Mouse (Mus musculus) midbrain, embryonic 14.5 days (tissue): ENCODE data around the gene Scrn2. TPM values are rescaled to one million over a fixed set of nuclear protein-coding genes. Genes with fewer than 3 reads are reported as not detected.

ENCODE experiments used
- ATAC-seq: fragments of 200-750 bp; cut with Nextera tagmentation; 2 replicates; pipeline ENCODE4 v1.8.0; 2017; ENCODE audit warnings: moderate number of reproducible peaks, moderate library complexity; ENCODE audit not compliant: low FRiP score, low TSS enrichment
- DNase-seq: peaks from one replicate; pipeline ENCODE4 v3.0.0-alpha.2; 2015
- H3K27ac ChIP-seq: fragments of 300-500 bp; sonication (generic); replicated peaks from 2 replicates; pipeline ENCODE4 v1.5.1; 2014; ENCODE audit warnings: mild to moderate bottlenecking, low read depth, low read length, moderate library complexity
- H3K27me3 ChIP-seq: fragments of 300-500 bp; sonication (generic); 2 replicates; pipeline ENCODE4 v1.6.1; 2014; ENCODE audit warnings: low read length, control low read depth, mixed read lengths; ENCODE audit not compliant: control insufficient read depth, insufficient read depth
- H3K36me3 ChIP-seq: fragments of 300-500 bp; sonication (generic); 2 replicates; pipeline ENCODE4 v1.6.1; 2014; ENCODE audit warnings: low read length, control low read depth; ENCODE audit not compliant: control insufficient read depth, insufficient read depth
- H3K4me1 ChIP-seq: fragments of 300-500 bp; sonication (generic); 2 replicates; pipeline ENCODE4 v1.6.1; 2014; ENCODE audit warnings: mild to moderate bottlenecking, antibody characterized with exemption, low read length, control low read depth; ENCODE audit not compliant: control insufficient read depth, insufficient read depth
- H3K4me2 ChIP-seq: fragments of 300-500 bp; sonication (generic); 2 replicates; pipeline ENCODE4 v1.6.1; 2014; ENCODE audit warnings: mild to moderate bottlenecking, low read length, moderate library complexity
- H3K4me3 ChIP-seq: fragments of 300-500 bp; sonication (generic); replicated peaks from 2 replicates; pipeline ENCODE4 v1.5.1; 2014; ENCODE audit warnings: low read depth, low read length
- H3K9ac ChIP-seq: fragments of 300-500 bp; sonication (generic); replicated peaks from 2 replicates; pipeline ENCODE4 v1.6.1; 2014; ENCODE audit warnings: mild to moderate bottlenecking, low read length, moderate library complexity
- H3K9me3 ChIP-seq: fragments of 300-500 bp; sonication (generic); 2 replicates; pipeline ENCODE4 v1.6.1; 2016; ENCODE audit warnings: low read length, control low read depth, mixed read lengths; ENCODE audit not compliant: control insufficient read depth
- WGBS: fragments of 180-500 bp; shearing (Covaris S2); extraction: QIAGEN DNeasy Blood & Tissue Kit; methylation state at CpG from one replicate; pipeline ENCODE4 v1.1.7; 2014; 5-methylcytosine and 5-hydroxymethylcytosine counted together
- microRNA-seq: library from miRNA; unstranded; fragments of <30 nt; microRNA quantifications from one replicate; pipeline ENCODE4, GENCODE M21; 2016
- polyA plus RNA-seq: library from polyadenylated mRNA; unstranded; fragments of >200 nt; fragmentation: Nextera tagmentation; extraction: Ambion mirVana; gene quantifications from 2 replicates; pipeline ENCODE4 v1.2.1, GENCODE M21; 2014

The Scrn2 gene
- polyA plus RNA-seq, 1 experiment from 2014 or later: 15.6 TPM

DNA sequence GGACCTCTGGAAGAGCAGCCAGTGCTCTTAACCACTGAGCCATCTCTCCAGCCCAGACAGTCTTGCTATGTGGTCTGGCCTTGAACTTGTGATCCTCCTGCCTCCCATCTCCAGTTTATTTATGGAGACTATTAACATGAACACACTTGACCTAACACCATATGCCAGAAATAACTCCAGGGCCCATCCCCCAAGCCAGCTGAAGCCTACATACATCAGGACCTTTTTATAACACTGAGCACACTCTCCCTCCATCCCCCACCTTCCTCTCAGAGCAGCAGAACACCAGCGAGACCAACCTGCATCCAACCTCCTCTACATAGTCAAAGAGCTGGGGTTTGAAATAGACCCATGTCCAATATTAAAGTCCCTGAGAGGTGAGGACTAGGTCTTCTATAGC lies 41.4 kb downstream of the Scrn2 start:
- Histone ChIP-seq H3K27ac (no peak overlapping the region), H3K4me1 (no peaks in the 10 kb centered on the region), H3K9me3 (no peaks in the 10 kb centered on the region), H3K27me3 (no peaks in the 10 kb centered on the region), H3K4me2 (no peak overlapping the region), H3K9ac (no peak overlapping the region), H3K36me3 (peaks cover 15% of the 10 kb centered on the region), H3K4me3 (no peak overlapping the region)
- no peak for DNase-seq
- 68% methylated on average over 1 of the region's 1 CpGs for WGBS
- no peak for ATAC-seq

DNA sequence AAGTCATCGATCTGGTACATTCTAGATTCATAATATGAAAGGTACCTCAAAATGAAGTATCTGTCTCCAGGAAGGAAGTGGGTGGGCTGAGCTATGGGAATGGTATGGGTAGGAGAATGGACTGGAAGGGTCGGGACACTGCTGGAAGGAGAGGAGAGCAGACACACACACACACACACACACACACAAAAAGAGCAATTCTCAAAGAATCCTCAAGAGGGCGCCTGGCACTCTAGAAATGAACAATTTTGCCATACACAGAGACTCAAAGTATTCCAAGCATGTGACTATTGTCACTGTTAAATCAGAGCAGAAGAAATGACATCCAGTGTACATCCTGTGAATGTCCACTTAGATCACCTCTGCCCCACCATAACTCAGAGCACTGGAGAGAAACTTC lies 42.8 kb downstream of the Scrn2 start:
- H3K4me2 ChIP-seq: no peak overlapping the region
- H3K9ac ChIP-seq: no peak overlapping the region
- H3K4me3 ChIP-seq: no peak overlapping the region
- 30% methylated on average over 3 of the region's 3 CpGs for WGBS
- DNase-seq (peak; percentile 87), ATAC-seq (no peak; the same call in 1 of the 2 replicates)
- no peaks in the 10 kb centered on the region for H3K4me1 ChIP-seq
- H3K27me3 ChIP-seq: no peaks in the 10 kb centered on the region
- peaks cover 9% of the 10 kb centered on the region for H3K36me3 ChIP-seq
- H3K27ac ChIP-seq: no peak overlapping the region
- no peaks in the 10 kb centered on the region for H3K9me3 ChIP-seq

DNA sequence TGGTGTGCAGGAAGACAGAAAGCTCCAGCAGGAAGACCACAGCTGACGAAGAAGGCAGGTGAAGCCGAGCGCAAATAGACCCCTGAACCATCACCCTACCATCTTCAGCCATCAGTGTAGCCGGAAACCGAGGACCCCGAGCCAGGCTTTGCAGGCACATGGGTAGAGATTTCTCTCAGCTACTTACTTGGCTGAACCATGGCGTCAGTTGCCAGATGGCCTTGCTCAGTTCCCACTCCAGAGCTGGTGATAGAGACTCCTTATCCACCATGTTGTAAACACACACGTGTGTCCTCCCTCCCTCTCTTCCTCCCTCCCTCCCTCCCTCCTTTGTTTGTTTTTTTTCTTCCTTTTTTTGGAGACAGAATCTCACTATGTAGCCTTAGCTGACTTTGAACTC lies 44.5 kb downstream of the Scrn2 start:
- Histone ChIP-seq H3K36me3 (no peaks in the 10 kb centered on the region), H3K4me1 (no peaks in the 10 kb centered on the region), H3K4me2 (no peak overlapping the region), H3K27me3 (no peaks in the 10 kb centered on the region), H3K9ac (no peak overlapping the region), H3K9me3 (no peaks in the 10 kb centered on the region), H3K27ac (no peak overlapping the region), H3K4me3 (no peak overlapping the region)
- 76% methylated on average over 8 of the region's 8 CpGs for WGBS
- DNase-seq: no peak
- no peak for ATAC-seq

DNA sequence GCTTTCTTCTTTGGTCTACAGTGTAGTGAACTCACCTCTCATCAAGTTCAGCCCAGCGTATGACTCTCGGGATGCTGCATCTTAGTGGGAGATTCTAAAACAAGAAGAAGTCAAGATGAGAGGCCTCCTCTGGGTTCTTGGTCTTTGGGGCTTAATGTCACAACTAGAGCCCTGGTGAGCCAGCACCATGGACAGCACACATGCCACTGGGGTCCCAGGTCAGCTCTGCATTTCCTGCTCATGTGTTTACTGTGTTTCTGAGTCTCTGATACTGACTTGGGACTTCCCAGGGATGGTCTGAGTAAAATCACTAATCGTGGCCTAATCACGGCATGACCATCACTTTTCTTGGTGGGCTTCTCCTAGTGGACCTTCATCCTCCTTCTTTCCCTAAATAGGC lies 49.0 kb downstream of the Scrn2 start:
- Histone ChIP-seq H3K9me3 (no peaks in the 10 kb centered on the region), H3K9ac (no peak overlapping the region), H3K4me1 (no peaks in the 10 kb centered on the region), H3K4me3 (no peak overlapping the region), H3K4me2 (no peak overlapping the region), H3K27me3 (no peaks in the 10 kb centered on the region), H3K36me3 (no peaks in the 10 kb centered on the region), H3K27ac (no peak overlapping the region)
- no peak for ATAC-seq
- WGBS: 76% methylated on average over 4 of the region's 4 CpGs
- DNase-seq: no peak

DNA sequence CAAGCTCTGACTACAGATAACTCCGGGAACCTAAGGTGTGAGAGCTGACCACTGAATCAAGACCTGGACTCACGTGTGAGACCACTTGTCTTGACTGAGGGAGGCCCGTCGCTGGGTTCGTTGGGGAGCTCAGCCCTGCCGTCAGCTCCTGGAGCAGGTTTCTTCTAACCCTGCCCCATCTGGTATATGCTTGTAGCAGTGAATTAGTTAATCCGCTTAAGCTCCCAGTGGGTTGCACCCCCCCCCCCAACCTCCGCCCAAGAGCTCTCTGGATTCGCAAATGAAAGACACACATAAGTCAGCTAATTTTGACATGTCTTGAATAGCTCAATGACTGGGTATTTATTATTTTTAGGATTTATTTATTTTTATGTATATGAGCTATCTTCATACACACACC lies 50.6 kb downstream of the Scrn2 start:
- WGBS: 12% methylated on average over 9 of the region's 9 CpGs
- Histone ChIP-seq H3K9me3 (no peaks in the 10 kb centered on the region), H3K4me3 (no peak overlapping the region), H3K4me1 (0 out of 2 replicates have a peak, but pooled peaks cover 3% of the 10 kb centered on the region), H3K9ac (no peak overlapping the region), H3K36me3 (no peaks in the 10 kb centered on the region), H3K27me3 (no peaks in the 10 kb centered on the region), H3K27ac (no peak overlapping the region), H3K4me2 (no peak overlapping the region)
- peak; percentile 52 for DNase-seq
- no peak for ATAC-seq

DNA sequence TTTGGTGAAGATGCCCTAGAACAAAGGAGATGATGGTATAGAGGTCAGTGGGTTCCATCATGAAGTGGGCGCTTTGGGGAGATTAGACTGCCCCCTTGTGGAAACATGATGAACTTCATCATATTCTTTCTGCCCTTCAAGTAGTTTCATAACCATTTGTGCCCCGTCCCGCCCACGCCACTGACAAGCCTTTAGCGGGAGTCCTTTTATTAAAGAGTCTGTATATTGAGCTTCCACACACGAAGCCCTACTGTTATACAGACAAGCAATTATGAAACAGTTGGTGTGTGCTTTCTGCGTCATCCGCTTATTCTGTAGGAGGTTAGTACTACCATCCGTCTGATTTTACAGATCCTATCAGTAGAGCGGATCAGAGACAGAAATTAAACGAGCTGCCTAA lies 53.2 kb downstream of the Scrn2 start:
- Histone ChIP-seq H3K4me3 (no peak overlapping the region), H3K9me3 (no peaks in the 10 kb centered on the region), H3K27ac (no peak overlapping the region), H3K9ac (no peak overlapping the region), H3K36me3 (no peaks in the 10 kb centered on the region), H3K27me3 (no peaks in the 10 kb centered on the region), H3K4me2 (no peak overlapping the region), H3K4me1 (0 out of 2 replicates have a peak, but pooled peaks cover 3% of the 10 kb centered on the region)
- peak; percentile 63 for DNase-seq
- WGBS: 49% methylated on average over 11 of the region's 11 CpGs
- ATAC-seq: no peak

Small RNA genes within 50 kb of the gene (microRNA-seq; reads per million reads assigned to microRNA genes)
- 1.2 reads per million for gene Mir8103

Other genes starting within 250 kb of the Scrn2 start
- 73.9 and 76.4 TPM in 2 replicates for gene Cbx1, start 240.8 kb upstream of the Scrn2 start, polyA plus RNA-seq
- 40.1 and 46.3 TPM in 2 replicates for gene Nfe2l1, start 200.0 kb upstream of the Scrn2 start, polyA plus RNA-seq
- 6.5 and 16.0 TPM in 2 replicates for gene Copz2, start 180.1 kb upstream of the Scrn2 start, polyA plus RNA-seq
- 85.2 and 90.2 TPM in 2 replicates for gene Cdk5rap3, start 113.4 kb upstream of the Scrn2 start, polyA plus RNA-seq
- gene Prr15l, start 101.8 kb upstream of the Scrn2 start, polyA plus RNA-seq: 0.16 and 0.24 TPM in 2 replicates
- 18.9 and 20.9 TPM in 2 replicates for gene Pnpo, start 86.0 kb upstream of the Scrn2 start, polyA plus RNA-seq
- 12.3 and 17.2 TPM in 2 replicates for gene Sp2, start 47.0 kb upstream of the Scrn2 start, polyA plus RNA-seq
- 0.15 TPM in 1 of 2 replicates, not detected in the other for gene Sp6, start 16.5 kb upstream of the Scrn2 start, polyA plus RNA-seq
- 2.3 and 3.0 TPM in 2 replicates for gene Lrrc46, start 11.5 kb downstream of the Scrn2 start, polyA plus RNA-seq
- gene Mrpl10, start 11.6 kb downstream of the Scrn2 start, polyA plus RNA-seq: 54.2 and 62.2 TPM in 2 replicates
- gene Osbpl7, start 20.7 kb downstream of the Scrn2 start, polyA plus RNA-seq: 7.8 and 8.9 TPM in 2 replicates
- gene Tbx21, start 85.4 kb downstream of the Scrn2 start, polyA plus RNA-seq: 0.13 TPM in 1 of 2 replicates, not detected in the other
- 9.1 and 9.2 TPM in 2 replicates for gene Tbkbp1, start 121.6 kb downstream of the Scrn2 start, polyA plus RNA-seq
- gene Kpnb1, start 157.9 kb downstream of the Scrn2 start, polyA plus RNA-seq: 33.8 and 48.6 TPM in 2 replicates